Mouse (Mus musculus) urinary bladder, postnatal 25 days (tissue): ENCODE data around the gene March5.
"Not testable (repeated sequence)": the region's sequence is repeated elsewhere in the genome, so short reads cannot be mapped to it uniquely, and the experiment has no call there.

ENCODE experiments used
- DNase-seq: peaks from one replicate; pipeline ENCODE4 v3.0.0; 2022; ENCODE audit warnings: low spot score

March5 gene

DNA sequence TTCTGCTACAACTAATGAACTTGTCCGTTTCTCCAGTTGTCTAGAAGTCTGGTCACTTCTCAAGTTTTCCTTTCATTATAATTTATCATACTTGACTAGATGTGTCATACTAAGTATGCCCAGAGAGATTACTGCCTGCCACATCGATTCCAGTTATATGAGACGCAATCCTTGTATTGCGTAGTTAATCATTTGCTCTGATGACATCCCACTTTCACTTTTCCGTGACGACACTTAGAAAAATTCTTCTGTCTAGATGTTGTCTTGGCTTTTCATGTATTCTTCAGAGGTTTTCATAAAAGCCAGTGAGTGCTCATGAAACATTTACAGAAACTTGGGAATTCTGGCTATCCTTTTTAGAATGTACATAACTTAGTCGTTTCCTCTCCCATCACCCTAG, 1.6 kb downstream of the March5 start:
- DNase-seq: no peak

DNA sequence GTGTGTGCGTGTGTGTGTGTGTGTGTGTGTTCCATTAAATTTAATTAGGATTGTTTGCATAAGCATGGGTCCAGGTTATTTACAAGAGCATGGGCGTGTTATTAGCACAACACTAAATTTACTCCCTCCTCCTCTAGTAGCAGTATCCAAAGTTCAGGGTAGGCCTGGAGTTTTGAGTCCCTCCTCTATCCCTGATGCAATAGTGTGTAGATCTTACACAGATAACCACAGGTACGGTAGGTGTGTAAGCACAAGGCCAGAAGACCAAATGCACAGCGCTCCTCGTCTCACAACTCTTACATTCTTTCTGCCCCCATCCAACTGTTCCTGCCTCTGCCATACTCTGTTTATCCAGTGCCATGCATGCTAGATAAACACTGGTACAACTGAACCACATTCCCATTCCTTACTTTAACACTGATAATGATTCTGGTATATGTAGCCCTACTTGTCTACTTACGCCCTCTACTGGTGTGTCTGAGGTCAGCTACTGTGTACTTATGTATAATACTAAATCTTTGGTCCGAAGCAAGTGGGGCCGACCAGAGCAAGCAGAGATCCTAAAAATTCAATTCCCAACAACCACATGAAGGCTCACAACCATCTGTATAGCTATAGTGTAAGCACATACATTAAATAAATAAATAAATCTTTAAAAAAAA, 2.3 kb downstream of the March5 start:
- no peak for DNase-seq

DNA sequence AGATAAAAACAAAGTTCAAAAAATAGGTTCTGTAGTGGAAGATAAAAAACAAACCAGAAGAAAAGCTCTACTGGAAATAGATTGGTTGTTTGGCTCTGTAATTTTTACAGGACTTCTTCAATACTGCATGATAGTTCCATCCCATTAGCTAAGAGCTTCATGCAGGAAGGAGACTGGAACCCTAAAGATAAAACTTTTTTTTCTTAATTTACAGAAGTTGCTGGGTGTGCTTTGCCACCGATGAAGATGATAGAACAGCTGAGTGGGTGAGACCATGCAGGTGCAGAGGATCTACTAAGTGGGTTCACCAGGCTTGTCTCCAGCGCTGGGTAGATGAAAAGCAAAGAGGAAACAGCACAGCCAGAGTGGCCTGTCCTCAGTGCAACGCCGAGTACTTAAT, 3.1 kb downstream of the March5 start:
- DNase-seq: no peak

DNA sequence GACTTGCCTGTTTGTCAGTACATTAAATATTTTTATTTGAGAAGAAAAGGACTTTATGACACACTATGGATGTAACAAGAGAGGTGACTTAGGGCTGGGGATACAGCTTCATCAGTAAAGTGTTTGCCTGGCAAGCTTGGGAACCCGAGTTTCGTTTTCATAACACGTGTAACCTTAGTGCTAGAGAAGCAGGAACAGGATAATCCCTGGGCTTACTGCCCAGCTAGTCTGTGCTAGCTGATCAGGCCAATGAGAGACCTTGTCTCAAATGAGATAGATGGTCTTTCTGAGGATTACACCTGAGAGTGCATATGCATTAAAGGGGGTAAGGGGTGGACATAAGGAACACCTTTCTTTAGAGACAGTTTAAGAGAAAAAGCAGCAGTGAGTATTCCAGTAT, 4.1 kb downstream of the March5 start:
- no peak for DNase-seq

DNA sequence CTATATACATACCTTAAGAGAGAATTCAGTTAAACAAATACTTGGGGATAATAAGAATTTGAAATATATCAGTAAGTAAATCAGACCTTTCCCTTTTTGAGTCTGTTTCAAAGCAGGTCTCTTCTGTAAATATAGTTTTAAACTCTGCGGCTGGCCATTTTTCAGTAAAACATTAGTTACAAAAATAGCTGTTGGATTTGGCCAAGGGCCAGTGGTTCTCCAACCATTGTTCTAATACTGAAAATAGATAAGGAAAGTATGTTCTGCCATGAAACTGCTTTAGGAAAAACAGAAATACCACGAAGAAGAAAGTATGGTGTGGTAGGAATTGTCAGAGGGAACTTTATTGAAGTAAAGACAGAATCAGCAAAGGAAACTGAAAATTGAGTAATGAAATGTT, 7.4 kb downstream of the March5 start:
- DNase-seq: no peak

DNA sequence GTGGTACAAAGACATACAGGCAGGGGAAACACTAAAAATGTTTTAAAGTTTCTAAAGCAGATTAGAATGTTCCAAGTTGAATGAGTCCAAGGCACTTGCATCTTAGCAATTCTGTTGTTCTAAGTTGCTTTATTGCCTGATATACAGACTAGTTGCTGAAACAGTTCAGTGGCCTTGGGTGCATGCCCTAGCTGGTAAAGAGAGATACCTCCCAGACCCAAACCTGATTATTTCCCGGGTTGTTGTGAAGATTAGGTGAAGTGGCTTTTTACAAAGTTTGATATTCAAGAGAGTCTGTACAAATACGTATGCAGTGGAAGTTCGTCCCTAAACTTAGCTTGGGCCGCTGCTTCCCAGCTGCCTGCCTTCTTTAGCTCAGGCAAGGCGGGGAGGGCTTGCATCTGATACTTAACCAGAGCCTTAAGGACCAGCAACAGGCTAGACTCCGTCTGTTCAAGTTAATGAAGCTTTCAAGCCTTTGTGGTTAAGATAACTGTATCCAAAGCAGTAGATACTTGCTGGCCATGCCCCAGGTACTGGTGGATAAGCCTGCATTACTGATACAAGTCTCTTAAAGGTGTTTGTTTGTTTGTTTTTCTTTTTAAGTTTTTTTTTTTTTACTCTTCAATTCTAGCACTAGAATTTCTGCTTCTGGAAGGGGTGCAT, 18.0 kb downstream of the March5 start:
- no peak for DNase-seq

DNA sequence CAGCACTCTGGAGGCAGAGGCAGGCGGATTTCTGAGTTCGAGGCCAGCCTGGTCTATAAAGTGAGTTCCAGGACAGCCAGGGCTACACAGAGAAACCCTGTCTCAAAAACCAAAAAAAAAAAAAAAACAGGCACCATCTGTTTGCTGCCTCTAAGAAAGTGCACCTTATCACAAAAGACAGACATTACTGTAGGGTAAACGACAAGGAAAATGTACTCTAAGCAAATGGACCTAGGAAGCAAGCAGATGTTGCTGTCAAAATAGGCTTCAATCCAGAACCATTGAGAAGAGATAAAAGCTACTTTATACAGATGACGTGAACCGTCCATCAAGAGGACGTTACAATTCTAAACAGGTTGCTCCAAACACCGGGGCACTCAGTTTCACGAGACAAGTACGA, 25.3 kb downstream of the March5 start:
- not testable (repeated sequence) for DNase-seq

DNA sequence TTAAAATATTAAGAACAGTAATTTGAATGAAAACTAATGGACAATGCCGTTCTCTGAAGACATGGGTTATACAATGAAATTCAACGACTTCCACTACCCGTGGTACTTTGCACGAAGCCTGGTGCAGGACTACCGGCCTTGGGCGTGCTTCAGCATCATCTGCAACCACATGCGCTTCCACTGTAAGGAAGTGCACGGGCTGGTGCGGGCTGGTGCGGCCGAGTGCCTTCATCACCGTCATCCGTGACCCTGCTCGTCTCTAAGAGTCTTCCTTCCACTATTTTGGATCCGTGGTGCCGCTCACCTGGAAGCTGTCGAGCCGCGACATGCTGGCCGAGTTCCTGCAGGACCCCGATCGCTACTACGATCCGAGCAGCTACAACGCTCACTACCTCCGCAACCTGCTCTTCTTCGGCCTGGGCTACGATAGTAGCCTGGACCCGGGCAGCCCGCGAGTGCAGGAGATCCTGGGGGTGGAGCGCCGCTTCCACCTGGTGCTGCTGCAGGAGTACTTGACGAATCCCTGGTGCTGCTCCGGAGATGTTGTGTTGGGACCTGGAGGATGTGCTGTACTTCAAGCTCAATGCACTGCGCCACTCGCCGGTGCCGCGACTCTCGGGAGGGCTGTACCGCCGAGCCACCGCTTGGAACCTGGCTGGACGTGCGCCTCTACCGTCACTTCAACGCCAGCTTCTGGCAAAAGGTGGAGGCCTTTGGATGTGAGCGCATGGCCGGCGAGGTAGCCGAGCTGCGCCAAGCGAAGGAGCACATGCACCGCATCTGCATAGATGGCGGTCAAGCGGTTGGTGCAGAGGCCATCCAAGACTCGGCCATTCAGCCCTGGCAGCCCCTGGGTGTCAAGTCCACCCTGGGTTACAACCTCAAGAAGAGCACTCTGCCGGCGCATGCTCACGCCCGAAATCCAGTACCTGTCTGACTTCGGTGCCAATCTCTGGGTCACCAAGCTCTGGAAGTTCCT, 26.5 kb downstream of the March5 start:
- DNase-seq: no peak

DNA sequence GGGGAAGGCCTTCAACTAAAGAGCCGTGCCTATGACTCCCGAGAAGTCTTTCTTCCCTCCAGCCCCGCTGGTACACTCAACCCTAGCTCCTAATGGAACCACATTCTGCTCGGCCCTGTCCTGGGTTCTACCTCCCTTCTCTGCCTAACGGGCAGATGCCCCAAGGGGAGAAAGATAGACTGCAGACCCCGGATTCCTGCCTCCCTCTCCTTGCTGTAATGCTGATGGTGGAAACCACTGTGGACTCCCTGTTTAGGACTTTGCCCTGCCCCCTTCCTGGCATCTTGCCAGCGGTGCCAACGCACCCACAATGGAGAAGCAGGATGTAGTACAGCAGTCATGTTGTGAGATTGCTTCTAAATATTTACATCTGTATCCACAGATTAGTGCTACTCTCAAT, 28.5 kb downstream of the March5 start:
- no peak for DNase-seq

DNA sequence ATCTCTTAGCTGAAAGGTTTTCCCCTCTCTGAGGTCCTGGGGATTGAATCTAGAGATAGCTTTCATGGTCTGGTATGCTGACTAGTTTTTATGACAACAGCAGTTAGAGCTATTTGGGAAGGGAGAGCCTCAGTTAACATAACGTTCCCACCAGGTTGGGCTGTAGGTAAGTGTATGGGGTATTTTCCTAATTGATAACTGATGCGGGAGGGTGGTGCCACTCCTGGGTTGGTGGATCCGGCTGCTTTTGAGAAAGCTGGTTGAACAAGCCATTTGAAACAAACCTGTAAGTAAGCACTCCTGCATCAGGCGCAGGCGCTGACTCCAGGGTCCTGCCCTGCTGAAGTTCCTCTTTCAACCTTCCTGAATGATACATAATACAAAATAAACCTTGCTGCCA, 30.0 kb downstream of the March5 start:
- DNase-seq: no peak

DNA sequence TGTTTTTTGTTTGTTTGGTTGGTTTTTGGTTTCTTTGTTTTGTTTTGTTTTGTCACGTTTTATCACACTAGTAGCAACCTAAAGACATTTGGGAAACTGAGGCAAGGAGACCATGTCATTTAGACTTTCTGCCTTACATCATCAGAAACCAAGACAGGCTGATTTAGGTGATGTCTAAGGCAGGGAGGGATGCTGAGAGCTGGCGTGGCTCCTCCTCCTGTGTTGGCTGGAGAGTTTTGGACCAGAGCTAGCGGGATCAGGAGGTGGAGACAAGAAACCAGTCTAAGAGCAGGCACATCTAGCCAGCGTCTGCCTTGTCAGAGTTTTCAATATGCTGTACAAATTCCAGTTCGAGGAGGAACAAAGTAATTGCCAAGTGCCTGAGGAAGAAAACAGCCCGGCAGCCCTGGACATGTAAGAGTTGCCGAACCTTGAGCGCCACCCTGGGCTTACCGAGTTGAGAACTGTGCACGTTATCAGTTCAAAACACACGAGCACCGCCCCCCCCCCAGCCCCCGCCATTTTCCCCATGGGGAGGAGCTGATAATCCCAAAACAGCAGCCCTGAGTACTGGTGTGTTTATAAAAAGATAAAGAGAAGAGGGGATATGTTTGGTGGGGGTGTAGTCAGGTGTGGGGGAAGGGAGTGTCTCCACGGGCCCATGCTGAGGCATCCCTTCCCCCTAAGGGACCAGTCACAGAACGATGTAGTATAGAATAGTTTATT, 30.5 kb downstream of the March5 start:
- DNase-seq: no peak

DNA sequence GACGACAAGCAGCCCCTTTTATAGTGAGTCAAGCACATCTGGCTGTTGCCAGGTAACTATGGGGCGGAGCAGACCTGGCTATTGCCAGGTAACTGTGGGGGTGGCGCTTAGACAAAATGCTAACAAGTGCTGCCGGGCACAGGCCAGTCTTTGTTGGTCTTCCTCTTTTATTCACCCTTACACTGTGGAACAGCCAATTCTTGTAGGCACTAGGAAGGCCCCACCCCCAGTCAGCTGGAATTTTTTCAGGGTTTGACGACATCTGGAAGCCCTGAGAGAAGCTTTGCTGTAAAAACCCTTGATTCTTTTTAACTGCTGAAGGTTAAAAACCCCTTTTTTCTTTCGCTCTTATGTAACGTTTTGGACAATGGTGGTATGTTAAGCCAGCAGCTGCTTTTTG, 31.3 kb downstream of the March5 start:
- DNase-seq: no peak

DNA sequence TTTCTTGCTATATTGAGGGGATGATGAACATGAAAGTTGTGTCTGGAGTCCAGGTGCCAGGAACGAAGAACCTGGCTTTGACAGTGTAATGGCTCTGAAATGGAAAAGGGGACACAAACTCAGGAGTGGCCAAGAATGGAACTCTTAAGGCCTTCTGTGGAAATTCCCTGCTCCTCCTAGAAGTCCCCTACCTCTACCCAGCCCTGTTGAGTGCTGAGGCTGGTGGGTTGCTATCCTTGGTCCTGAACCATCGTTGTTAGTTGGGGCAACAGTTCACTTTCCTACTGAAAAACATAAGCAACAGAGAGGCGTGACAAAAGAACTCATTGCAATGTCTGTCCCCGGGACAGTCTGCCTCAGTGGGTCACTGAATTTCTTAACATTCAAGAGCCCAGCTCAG, 31.8 kb downstream of the March5 start:
- DNase-seq: no peak

DNA sequence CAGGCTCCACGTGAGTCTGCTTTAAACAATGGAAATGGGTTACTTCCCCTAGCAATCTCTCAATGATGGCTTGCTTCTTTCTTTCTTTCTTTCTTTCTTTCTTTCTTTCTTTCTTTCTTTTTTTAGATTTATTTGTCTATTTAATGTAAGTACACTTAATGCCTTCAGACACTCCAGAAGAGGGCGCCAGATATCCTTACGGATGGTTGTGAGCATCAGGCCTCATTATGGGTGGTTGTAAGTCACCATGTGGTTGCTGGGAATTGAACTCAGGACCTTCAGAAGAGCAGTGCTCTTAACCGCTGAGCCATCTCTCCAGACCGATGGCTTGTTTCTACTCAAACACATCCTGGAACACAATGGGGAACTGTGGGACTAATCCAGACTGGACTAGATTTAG, 33.9 kb downstream of the March5 start:
- DNase-seq: no peak

DNA sequence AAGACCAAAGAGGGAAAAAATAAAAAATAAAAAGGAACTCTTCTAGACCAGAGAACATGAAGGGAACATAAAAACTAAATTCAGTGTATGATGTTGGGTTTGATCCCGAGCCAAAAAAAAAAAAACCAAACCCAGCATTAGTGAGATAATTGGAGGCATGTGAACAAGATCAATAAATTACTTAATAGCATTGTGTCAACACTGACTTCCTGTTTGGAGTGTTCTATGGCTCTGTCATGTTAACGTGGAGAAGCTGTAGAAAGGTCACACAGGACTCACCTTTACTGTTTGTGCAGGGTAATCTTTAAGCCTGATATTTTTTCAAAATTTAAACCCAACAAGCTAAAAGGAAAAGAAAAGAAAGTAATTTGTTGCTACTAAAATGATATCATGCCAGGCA, 35.4 kb downstream of the March5 start:
- DNase-seq: no peak

DNA sequence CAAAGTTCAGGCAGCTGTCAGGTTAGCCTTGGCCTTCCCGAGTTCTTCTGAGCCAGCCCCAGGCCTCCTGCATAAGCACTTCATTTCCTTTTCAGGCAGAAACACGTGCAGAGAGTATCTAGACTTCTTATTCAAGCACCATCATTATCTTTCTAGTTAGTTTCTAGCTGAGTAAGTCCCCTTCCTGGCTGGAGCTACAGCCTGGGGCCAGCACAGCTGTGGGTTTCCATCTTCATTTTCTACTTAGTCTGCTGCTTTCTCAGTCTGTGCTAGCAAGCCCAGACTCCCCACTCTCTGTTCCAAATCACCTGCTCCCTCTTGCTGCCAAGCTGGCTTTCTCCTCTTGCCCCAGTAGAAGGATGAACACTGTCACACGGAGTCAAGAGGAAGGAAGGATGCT, 39.5 kb downstream of the March5 start:
- DNase-seq: no peak

DNA sequence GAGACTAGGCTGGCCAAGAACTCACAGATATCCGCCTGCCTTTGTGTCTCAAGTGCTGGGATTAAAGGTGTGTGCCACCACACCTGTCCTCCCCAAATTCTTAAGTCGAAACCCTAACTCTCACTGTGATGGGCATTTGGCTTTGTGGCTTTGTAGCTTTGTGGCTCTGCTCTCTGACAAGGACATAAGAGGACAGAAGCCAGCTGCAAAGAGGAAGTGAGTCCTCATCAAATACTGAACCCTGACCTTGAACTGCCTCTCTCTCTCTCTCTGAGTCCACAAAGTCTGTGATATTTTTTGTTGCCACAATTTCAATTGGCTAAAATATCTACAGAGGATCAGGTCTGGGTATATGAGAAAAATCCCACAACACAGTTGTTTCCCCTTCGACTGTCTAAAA, 40.9 kb downstream of the March5 start:
- no peak for DNase-seq

DNA sequence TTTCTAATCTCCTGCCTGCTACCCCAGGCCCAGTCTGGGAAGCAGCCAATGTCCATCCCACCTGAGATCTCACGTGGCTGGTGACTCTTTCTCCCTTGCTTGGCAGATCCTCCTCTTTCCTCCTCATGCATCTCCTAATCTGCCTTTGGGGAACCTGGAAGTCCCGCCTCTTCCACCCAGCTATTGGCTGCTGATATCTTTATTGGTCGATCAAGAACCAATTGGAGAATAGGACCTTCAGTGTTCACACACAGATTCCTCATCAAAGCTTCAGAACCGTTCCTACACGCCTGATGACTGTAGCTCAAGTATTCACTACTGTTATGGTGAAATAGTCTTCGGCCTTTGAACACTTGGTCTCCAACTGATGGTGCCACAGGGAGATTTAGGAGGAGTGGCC, 44.8 kb downstream of the March5 start:
- no peak for DNase-seq

DNA sequence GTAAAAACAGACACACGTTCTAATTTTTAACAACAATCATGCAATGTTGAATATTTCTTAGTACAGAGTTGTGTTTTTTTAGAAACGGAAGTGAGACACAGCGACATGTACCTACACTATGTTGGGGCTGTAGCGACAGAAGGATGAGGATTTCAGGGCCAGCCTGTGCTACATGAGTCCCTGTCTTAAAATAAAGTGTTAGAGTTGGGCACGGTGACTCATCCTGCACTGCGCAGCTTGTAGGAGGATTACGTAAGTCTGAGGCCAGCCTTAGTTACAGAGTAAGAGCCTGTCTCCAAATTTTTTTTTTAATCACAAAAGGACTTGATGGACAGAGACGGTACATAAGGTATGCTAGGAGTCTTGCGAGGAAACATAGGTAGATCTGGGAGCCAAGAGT, 48.0 kb downstream of the March5 start:
- no peak for DNase-seq

DNA sequence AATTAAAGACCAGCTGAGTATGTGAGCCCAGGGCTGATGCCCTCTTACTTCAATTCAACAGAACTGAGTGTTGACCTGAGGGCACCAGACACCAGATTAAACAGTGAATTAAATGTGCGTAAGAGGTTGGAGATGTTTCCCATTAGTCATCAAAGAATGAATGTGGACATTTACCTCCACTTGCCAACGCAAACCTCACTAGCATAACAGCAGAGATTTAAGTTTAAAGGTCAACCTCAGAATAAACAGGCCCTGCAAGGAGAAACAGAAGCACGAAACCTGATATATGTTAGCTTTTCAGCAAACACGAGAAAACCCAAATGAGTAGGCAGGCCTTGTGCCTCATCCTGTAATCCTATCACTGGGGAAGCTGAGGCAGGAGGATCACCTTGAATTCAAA, 55.0 kb downstream of the March5 start:
- no peak for DNase-seq

DNA sequence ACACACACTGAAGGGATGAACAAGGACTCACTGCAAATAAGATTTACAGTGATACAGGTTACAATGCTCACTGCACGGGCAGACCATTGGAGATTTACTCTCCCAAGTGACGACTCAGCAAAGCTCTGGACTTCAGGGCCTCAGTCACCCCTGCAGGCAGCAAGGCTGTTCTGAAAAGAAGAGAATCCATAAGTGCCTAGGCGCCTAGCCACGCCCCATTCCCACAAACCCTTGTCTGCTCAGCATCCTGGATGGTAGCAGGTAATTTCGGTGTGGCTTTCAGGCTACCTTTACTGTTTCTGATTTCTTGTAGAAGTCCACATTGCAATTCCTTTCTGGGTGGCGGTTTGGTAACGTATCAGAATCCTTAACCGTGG, 56.2 kb downstream of the March5 start:
- no peak for DNase-seq
